Mouse (Mus musculus) bone marrow, adult 2 months (tissue): ENCODE measurements around the gene Uqcc3.

Source experiments
- CTCF ChIP-seq: fragments of 200-500 bp; IDR thresholded peaks from 2 replicates; pipeline ENCODE4 v1.5.1; 2011; ENCODE audit warnings: low read length, control low read depth; ENCODE audit not compliant: control insufficient read depth, insufficient read depth
- POLR2A ChIP-seq: fragments of 200-500 bp; IDR thresholded peaks from 2 replicates; pipeline ENCODE4 v1.6.1; 2011; ENCODE audit warnings: low read depth, mild to moderate bottlenecking, control low read depth, low read length, borderline replicate concordance; ENCODE audit not compliant: control insufficient read depth

- TF ChIP-seq POLR2A (no peak), CTCF (no peak)
Measured at GRCm38 (mm10) chr19:8841012-8841411, 39.7 kb downstream of the Uqcc3 start.
